Mouse (Mus musculus): ENCODE data around the gene Fig4. TPM values are rescaled to one million over a fixed set of nuclear protein-coding genes. Genes with fewer than 3 reads are reported as not detected.
A peak's percentile ranks its signal among the peaks of the same experiment; 100 is the strongest.

Fig4 gene
- polyA plus RNA-seq, 1 experiment from 2014 or later = 31.6 TPM

DNA sequence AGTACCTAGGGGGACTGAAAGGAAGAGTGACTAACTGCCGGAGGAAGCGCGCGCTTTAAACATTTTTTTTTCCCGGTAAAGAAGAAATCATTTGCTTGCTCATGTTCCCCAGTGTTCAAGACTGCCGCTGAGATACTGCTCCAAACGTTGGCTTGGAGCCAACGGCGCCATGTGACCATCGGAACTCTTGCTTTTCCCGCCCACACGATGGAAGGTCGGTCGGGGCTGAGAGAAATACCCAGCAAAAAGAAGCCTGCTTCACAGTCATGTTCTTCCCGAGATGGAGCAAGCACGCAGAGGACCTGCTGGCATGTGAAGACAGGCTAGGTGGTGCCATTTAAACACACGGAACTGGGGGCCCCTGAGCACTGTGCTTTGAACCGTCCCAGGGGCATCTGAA is 151.6 kb downstream of the Fig4 start:
- H3K4me2 ChIP-seq (ENCODE audit: low read length) = peak overlapping the region; percentile 30; the same call in 1 of the 2 replicates
- no peak for ATAC-seq

DNA sequence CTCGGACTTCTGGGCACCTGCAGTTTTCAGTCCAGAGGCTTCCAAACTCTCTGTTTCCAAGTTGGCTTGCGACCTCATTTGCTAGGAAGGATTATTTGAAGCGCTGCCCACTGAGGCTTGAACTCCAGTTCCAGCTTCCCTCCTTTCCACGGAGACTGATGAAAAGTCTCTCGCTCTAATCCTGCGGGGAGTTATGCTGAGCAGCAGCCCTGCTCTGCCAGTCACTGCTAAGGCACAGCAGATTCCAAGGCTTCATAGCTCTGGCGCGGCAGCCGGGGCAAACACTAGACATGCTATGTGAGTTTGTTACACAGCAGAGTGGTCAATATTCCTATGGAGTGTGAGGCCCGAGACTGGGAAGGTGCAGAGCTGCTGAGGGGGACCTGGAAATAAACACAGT is 152.0 kb downstream of the Fig4 start:
- H3K27me3 ChIP-seq (ENCODE audit: control insufficient read depth, insufficient read depth, low read depth, low read length) = no peaks in the 10 kb centered on the region
- peak overlapping the region; percentile 30; the same call in 1 of the 2 replicates for H3K4me2 ChIP-seq (ENCODE audit: low read length)
- 40% methylated on average over 10 of the region's 10 CpGs for WGBS
- H3K9ac ChIP-seq (ENCODE audit: low read depth, low read length) = no peak overlapping the region
- ATAC-seq = no peak
- no peak overlapping the region for H3K4me3 ChIP-seq (ENCODE audit: low read depth, low read length)
- no peak overlapping the region for H3K27ac ChIP-seq (ENCODE audit: low read length)
- no peaks in the 10 kb centered on the region for H3K36me3 ChIP-seq (ENCODE audit: control insufficient read depth, insufficient read depth, low read length)
- no peaks in the 10 kb centered on the region for H3K9me3 ChIP-seq (replicated peaks; ENCODE audit: control insufficient read depth, low read length, poor library complexity, severe bottlenecking)
- no peaks in the 10 kb centered on the region for H3K4me1 ChIP-seq (ENCODE audit: control insufficient read depth, insufficient read depth, low read length)

More for the DNA sequence above, 151.6 kb downstream of the Fig4 start:
- H3K27me3 ChIP-seq (ENCODE audit: control insufficient read depth, insufficient read depth, low read depth, low read length) = no peaks in the 10 kb centered on the region
- H3K4me1 ChIP-seq (ENCODE audit: control insufficient read depth, insufficient read depth, low read length) = no peaks in the 10 kb centered on the region
- no peaks in the 10 kb centered on the region for H3K9me3 ChIP-seq (replicated peaks; ENCODE audit: control insufficient read depth, low read length, poor library complexity, severe bottlenecking)
- 71% methylated on average over 18 of the region's 18 CpGs for WGBS
- H3K36me3 ChIP-seq (ENCODE audit: control insufficient read depth, insufficient read depth, low read length) = no peaks in the 10 kb centered on the region
- H3K9ac ChIP-seq (ENCODE audit: low read depth, low read length) = no peak overlapping the region
- no peak overlapping the region for H3K4me3 ChIP-seq (ENCODE audit: low read depth, low read length)
- H3K27ac ChIP-seq (ENCODE audit: low read length) = no peak overlapping the region

DNA sequence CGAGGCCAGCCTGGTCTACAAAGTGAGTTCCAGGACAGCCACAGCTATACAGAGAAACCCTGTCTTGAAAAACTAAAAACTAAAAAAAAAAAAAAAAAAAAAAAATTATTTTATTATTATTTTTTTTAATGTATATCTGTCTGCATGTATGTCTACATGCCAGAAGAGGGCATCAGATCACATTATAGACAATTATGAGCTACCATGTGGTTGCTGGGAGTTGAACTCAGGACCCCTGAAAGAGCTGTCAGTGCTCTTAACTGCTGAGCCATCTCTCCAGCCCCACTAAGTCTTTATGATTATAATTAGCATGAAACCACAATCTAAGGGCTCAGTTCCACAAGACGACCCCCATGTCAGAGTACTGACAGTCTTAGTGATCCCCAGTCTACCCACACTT is 152.6 kb downstream of the Fig4 start:
- Histone ChIP-seq H3K36me3 (ENCODE audit: control insufficient read depth, insufficient read depth, low read length) (no peaks in the 10 kb centered on the region), H3K9ac (ENCODE audit: low read depth, low read length) (no peak overlapping the region), H3K4me3 (ENCODE audit: low read depth, low read length) (no peak overlapping the region), H3K27me3 (ENCODE audit: control insufficient read depth, insufficient read depth, low read depth, low read length) (no peaks in the 10 kb centered on the region), H3K27ac (ENCODE audit: low read length) (no peak overlapping the region), H3K4me1 (ENCODE audit: control insufficient read depth, insufficient read depth, low read length) (no peaks in the 10 kb centered on the region), H3K4me2 (ENCODE audit: low read length) (no peak overlapping the region), H3K9me3 (replicated peaks; ENCODE audit: control insufficient read depth, low read length, poor library complexity, severe bottlenecking) (no peaks in the 10 kb centered on the region)
- no peak for ATAC-seq
- WGBS = 69% methylated on average over 2 of the region's 2 CpGs

DNA sequence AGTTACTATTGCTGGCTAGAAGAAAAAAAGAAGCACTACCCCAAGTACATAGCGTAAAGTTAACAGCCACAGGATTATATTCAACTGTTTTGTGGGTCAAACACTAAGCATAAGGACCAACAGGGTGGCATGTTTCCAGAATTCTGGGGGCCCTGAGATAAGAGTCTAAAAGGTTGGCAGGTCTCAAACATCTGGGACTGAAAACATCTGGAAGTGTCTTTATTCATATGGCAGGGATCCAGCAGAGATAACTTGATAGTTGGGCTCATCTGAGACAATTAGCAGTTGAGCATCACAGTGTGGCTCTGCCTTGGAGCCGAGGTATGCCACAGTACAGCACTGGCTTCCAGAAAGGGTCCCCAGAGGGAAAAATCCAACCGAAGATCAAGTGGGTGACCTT is 153.8 kb downstream of the Fig4 start:
- no peak overlapping the region for H3K4me2 ChIP-seq (ENCODE audit: low read length)
- H3K9ac ChIP-seq (ENCODE audit: low read depth, low read length) = no peak overlapping the region
- H3K27ac ChIP-seq (ENCODE audit: low read length) = no peak overlapping the region
- no peaks in the 10 kb centered on the region for H3K36me3 ChIP-seq (ENCODE audit: control insufficient read depth, insufficient read depth, low read length)
- H3K4me1 ChIP-seq (ENCODE audit: control insufficient read depth, insufficient read depth, low read length) = peaks cover 2% of the 10 kb centered on the region; the same call in 1 of the 2 replicates
- no peaks in the 10 kb centered on the region for H3K9me3 ChIP-seq (replicated peaks; ENCODE audit: control insufficient read depth, low read length, poor library complexity, severe bottlenecking)
- no peak for ATAC-seq
- 83% methylated on average over 3 of the region's 3 CpGs for whole genome bisulfite sequencing
- H3K4me3 ChIP-seq (ENCODE audit: low read depth, low read length) = no peak overlapping the region
- H3K27me3 ChIP-seq (ENCODE audit: control insufficient read depth, insufficient read depth, low read depth, low read length) = no peaks in the 10 kb centered on the region

DNA sequence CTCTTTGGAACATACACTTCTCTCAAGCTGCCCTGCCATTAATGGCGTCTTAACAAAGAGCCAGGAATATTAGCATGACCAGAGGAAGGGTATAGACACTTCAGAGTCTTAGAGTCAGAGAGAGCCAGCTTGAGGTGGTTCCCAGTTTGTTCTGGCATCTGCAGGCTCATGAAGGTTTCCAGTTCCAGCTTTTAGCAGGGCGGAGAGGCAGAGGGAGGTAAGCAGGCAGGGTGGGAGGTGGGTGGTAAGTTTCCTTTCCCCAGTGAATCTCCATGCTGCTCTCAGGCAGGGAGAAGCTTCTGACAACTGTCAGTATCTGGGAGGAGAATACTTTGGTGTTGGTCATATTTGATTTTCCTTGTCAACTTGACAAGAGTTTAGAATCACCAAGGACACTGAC is 156.9 kb downstream of the Fig4 start:
- Histone ChIP-seq H3K27ac (ENCODE audit: low read length) (no peak overlapping the region), H3K9ac (ENCODE audit: low read depth, low read length) (no peak overlapping the region), H3K4me3 (ENCODE audit: low read depth, low read length) (no peak overlapping the region), H3K36me3 (ENCODE audit: control insufficient read depth, insufficient read depth, low read length) (no peaks in the 10 kb centered on the region), H3K4me2 (ENCODE audit: low read length) (no peak overlapping the region), H3K9me3 (replicated peaks; ENCODE audit: control insufficient read depth, low read length, poor library complexity, severe bottlenecking) (no peaks in the 10 kb centered on the region), H3K4me1 (ENCODE audit: control insufficient read depth, insufficient read depth, low read length) (peaks cover 2% of the 10 kb centered on the region; the same call in 1 of the 2 replicates), H3K27me3 (ENCODE audit: control insufficient read depth, insufficient read depth, low read depth, low read length) (no peaks in the 10 kb centered on the region)
- no peak for ATAC-seq
- WGBS = 57% methylated on average over 2 of the region's 2 CpGs

Other genes with a start within 250 kb of the Fig4 start
- 3.3 and 4.4 TPM in 2 replicates for gene Gpr6, start 231.0 kb downstream of the Fig4 start, polyA plus RNA-seq (2015; fragmentation: Nextera tagmentation; extraction: Ambion mirVana)
- 0.16 and 0.28 TPM in 2 replicates for gene Ak9, start 720 bp upstream of the Fig4 start, polyA plus RNA-seq (2015; fragmentation: Nextera tagmentation; extraction: Ambion mirVana)
- 19.3 and 20.0 TPM in 2 replicates for gene Zbtb24, start 147.1 kb upstream of the Fig4 start, polyA plus RNA-seq (2015; fragmentation: Nextera tagmentation; extraction: Ambion mirVana)
- gene Mical1, start 173.1 kb upstream of the Fig4 start, polyA plus RNA-seq (2015; fragmentation: Nextera tagmentation; extraction: Ambion mirVana) = 23.2 and 24.6 TPM in 2 replicates
- gene Smpd2, start 187.1 kb upstream of the Fig4 start, polyA plus RNA-seq (2015; fragmentation: Nextera tagmentation; extraction: Ambion mirVana) = 36.5 and 44.1 TPM in 2 replicates
- gene Ppil6, start 187.2 kb upstream of the Fig4 start, polyA plus RNA-seq (2015; fragmentation: Nextera tagmentation; extraction: Ambion mirVana) = 4.0 and 4.1 TPM in 2 replicates
- 44.7 and 48.8 TPM in 2 replicates for gene Cd164, start 216.2 kb upstream of the Fig4 start, polyA plus RNA-seq (2015; fragmentation: Nextera tagmentation; extraction: Ambion mirVana)

All from midbrain, embryonic 16.5 days (tissue).